Mouse (Mus musculus): ENCODE measurements around the gene Mapk14. TPM values are rescaled to one million over a fixed set of nuclear protein-coding genes. Genes with fewer than 3 reads are reported as not detected.
A peak's percentile ranks its signal among the peaks of the same experiment; 100 is the strongest.

Gene Mapk14
- total RNA-seq, 2 experiments from 2014 or later: 74.0 to 78.0 TPM

DNA sequence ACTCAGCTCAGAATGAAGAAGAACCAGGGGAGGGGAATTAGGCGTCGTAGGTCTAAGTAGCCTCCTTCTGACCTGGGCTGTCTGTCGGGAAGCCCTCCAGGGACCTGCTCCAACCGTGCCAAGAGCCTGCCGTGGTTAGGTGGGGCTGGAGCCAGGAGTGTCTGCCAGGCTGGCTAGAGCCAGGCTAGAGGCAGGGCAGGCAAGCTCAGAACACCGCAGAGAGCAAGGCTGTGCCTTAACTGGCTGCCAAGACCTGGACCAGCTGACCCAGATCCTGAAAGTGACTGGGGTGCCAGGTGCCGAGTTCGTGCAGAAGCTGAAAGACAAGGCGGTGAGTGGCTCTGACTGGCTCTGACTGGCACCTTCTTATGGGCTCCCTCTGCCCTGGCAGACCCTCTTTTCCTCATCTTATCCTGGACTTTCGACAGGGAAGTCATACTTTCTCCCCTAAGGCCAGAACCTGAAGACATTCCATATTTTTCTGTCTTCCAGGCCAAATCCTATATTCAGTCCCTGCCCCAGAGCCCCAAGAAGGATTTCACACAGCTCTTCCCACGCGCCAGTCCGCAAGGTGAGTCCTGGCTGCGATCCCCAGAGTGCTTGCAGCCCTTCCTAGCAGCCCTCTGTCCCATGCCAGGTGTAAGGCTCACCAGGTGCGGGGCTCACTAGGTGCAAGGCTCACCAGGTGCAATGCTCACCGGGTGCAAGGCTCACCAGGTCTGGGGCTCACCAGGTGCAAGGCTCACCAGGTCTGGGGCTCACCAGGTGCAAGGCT lies 86.3 kb downstream of the Mapk14 start:
- no peak for DNase-seq (ENCODE audit: low spot score in 2 of 2)

DNA sequence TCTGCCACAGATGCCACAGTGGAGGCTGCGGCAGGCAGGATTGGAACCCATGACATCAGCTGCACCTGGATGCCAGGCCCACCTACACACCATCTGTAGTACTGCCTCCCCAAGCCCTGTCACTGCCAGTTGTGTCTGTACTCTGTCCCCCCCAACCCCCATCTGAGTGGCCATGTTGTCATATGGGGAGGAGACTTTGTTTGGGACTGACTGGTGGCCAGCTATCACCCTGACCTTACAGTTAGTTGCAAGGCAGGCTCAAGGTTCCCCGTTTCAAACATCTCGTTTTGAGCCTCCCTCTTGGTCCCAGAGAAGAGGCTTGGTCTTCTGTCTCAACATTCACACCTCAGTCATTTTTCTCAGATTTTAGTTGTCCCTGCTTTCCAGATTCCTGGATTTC lies 88.6 kb downstream of the Mapk14 start:
- no peak for DNase-seq (ENCODE audit: low spot score in 2 of 2)

DNA sequence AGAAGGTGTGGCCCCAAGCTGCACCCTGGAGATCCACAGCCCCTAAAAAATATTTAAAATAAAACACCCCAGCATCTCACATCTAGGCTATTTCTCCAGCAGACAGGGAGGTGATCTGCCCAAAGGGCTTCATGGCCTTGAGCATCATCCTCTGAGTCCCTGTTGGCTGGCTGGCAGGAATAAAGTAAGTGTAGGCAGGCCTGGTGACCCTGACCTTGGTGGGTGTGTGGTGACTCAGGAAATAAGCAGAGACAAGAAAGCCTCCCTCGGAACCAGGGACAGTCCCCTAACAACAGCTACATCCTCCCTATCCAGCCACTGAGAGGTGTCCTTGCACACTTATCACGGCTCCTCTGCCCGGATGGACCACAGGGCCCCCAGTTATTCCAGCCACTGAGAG lies 89.7 kb downstream of the Mapk14 start:
- DNase-seq (ENCODE audit: low spot score in 2 of 2): peak in 1 of 2 experiments; percentile 46

DNA sequence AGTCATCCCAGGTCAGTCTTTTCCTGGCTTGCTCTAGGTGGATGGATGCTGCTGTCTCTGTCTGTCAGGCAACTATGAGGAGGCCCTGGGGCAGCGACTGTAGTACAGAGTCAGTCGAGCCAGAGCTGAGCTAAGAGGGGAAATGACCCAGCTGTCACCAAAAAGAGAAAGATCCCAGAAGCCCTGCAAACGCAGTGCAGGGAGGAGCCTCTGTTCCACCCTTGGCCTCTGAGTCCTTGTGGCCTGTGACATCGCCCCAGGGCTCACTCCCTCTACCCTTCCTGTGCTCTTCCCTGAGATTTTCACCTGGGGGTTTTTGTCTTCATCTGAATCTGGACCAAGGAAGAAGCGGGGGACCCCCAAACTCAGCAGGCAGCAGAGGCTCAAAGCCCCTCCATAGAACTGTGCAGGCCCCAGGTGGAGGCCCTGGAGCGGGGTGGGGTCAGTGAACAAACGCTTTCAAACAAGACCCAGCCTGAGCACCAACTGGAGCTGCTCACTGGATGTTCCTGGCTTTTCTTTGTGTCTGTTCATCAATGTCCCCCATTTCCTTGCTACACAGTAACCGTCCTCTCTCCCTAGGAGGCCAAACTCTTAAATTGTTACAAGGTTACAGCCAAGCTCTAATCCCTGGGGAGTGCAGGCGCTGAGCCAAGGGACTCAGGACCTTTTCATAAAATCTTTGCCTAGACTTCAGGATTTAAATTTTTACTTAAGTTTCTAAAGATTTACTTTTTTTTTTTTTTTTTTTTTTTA lies 90.3 kb downstream of the Mapk14 start:
- no peak for DNase-seq (ENCODE audit: low spot score in 2 of 2)

DNA sequence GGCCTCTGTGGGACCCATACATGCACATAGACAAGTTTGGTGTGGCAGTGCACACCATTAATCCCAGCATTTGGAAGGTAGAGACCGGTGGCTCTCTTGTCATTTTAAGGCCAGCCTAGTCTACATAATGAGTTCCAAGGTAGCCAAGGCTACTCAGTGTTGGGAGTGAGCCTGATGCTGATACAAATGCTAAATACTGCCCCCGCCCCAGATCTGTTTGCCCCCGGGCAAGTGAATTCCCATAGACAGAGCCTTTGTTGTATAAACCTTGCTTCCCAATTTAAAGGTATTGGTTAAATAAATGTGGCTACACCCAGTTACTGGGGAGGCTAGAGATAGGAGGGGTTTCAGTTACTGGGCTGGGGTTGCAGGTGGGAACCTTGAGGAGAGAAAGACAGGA lies 93.9 kb downstream of the Mapk14 start:
- no peak for DNase-seq (ENCODE audit: low spot score in 2 of 2)

DNA sequence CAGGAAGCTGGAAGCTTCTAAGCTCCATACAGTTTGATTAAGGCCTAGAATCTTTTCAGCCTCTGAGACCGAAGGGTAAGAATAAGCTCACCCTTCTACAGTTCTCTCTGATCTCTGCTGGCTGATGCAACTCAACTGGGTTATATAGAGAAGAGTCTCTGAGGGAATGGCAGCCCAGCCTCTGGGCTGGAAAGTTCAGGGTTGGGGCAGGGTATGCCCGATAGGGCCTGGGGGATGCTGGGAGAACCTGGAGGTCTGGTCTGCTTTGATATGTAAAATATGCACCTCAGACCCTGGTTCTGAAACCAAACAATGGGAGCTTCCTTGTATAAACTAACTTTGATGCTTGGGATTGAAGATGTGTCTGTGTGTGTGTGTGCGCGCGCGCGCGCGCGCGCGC lies 96.4 kb downstream of the Mapk14 start:
- DNase-seq (ENCODE audit: low spot score in 2 of 2): no peak

DNA sequence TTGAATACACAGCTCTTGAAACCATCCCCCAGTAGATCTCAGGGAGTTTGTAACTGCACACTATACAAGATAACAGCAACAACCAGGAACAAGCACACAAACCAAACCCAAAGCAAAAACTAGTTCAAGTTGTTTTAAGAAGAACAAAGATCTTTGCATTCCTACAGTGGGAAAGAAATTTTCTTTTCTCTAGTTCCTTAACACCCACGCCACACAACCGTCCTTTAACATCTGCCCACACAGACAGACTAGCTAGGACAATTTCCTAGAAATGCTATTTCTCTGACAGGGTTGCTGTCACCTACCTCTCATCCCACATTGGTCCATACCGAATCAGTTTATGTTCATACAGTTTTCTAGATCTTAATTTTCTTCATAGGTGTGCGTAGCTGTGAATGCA lies 105.9 kb downstream of the Mapk14 start:
- no peak for DNase-seq (ENCODE audit: low spot score in 2 of 2)

Other genes starting within 250 kb of the Mapk14 start
- gene Fkbp5, start 173.8 kb upstream of the Mapk14 start, total RNA-seq (2021): 100 to 1,000 TPM in 1 of 2 experiments, 10 to 100 TPM in 1; 95.8 to 104 TPM
- gene Armc12, start 160.5 kb upstream of the Mapk14 start, total RNA-seq (2021): under 1 TPM in 1 of 2 experiments, not detected in 1; 0.22 TPM
- gene Clpsl2, start 141.9 kb upstream of the Mapk14 start, total RNA-seq (2021): not detected
- gene Clps, start 130.6 kb upstream of the Mapk14 start, total RNA-seq (2021): 1,000 to 10,000 TPM in 1 of 2 experiments, under 1 TPM in 1; 0.56 to 1,299 TPM
- 1 to 10 TPM; 2.5 to 3.2 TPM for gene Lhfpl5, start 115.7 kb upstream of the Mapk14 start, total RNA-seq (2021)
- gene Srpk1, start 68.6 kb upstream of the Mapk14 start, total RNA-seq (2021): 10 to 100 TPM; 60.9 to 78.4 TPM
- gene Slc26a8, start 1.1 kb upstream of the Mapk14 start, total RNA-seq (2021): 1 to 10 TPM; 2.7 to 3.4 TPM
- gene AC170998.1, start 34.8 kb downstream of the Mapk14 start, total RNA-seq (2021): 1 to 10 TPM; 2.5 to 3.8 TPM
- gene Mapk13, start 78.0 kb downstream of the Mapk14 start, total RNA-seq (2021): 10 to 100 TPM; 72.1 to 75.4 TPM
- gene Brpf3, start 109.8 kb downstream of the Mapk14 start, total RNA-seq (2021): 10 to 100 TPM; 81.7 to 89.0 TPM
- gene Pnpla1, start 167.1 kb downstream of the Mapk14 start, total RNA-seq (2021): under 1 TPM; 0.06 to 0.11 TPM
- gene 4930539E08Rik, start 224.0 kb downstream of the Mapk14 start, total RNA-seq (2021): under 1 TPM; 0.11 TPM

Data from adrenal gland, postnatal 4 days (tissue).